Mouse (Mus musculus): ENCODE measurements around the gene Eid1. TPM values are rescaled to one million over a fixed set of nuclear protein-coding genes. Genes with fewer than 3 reads are reported as not detected.

Gene Eid1
- polyA plus RNA-seq (2012; rRNA removed) = 4.2 and 8.8 TPM in 2 replicates

DNA sequence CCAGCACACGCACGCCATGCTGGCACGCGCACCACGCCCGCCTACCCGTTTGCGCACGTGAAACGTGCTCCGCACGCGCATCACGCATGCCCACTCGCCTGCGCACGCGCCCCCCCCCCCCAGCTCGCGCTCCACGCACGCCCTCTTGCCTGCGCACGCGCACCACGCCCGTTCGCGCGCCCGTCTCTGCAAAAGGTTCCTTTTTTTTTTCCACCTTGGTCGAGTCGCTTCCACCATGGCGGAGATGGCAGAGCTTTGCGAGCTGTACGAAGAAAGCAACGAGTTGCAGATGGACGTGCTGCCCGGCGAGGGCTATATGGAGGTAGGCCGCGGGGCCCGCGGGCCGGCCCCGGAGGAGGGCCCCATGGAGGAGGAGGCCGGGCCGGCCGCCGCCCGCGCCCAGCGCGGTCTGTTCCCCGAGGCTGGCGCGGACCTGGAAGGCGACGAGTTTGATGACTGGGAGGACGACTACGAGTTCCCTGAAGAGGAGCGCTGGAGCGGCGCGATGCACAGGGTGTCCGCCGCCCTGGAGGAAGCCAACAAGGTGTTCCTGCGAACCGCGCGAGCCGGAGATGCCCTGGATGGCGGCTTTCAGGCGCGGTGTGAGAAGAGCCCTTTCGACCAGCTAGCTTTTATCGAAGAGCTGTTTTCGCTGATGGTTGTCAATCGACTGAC, at the start of gene Eid1:
TSS of gene Eid1 (plus strand) at position 139 of the 675 bp plus-strand sequence.

GRCm38 (mm10) chr2:125624837-125625351, 48.0 kb upstream of the Eid1 start, which contains the start of gene Cep152:
Gene Cep152, minus strand, starts transcription at chr2:125625113.

GRCm38 (mm10) chr2:125724086-125724430, 51.2 kb downstream of the Eid1 start, which contains the start of gene Shc4:
Gene Shc4, minus strand, starts transcription at chr2:125724148.

Other genes with a start within 250 kb of the Eid1 start
- 0.03 TPM in 1 of 2 replicates, not detected in the other for gene Gm9913, start 168.0 kb upstream of the Eid1 start, polyA plus RNA-seq (2012; rRNA removed)
- 3.7 and 4.7 TPM in 2 replicates for gene Fbn1, start 165.1 kb upstream of the Eid1 start, polyA plus RNA-seq (2012; rRNA removed)
- gene Cep152, start 48.0 kb upstream of the Eid1 start, polyA plus RNA-seq (2012; rRNA removed) = 0.19 and 0.26 TPM in 2 replicates
- 0.15 and 0.34 TPM in 2 replicates for gene Shc4, start 51.1 kb downstream of the Eid1 start, polyA plus RNA-seq (2012; rRNA removed)
- gene Secisbp2l, start 109.8 kb downstream of the Eid1 start, polyA plus RNA-seq (2012; rRNA removed) = 2.7 and 3.2 TPM in 2 replicates
- 6.5 and 6.6 TPM in 2 replicates for gene Galk2, start 186.0 kb downstream of the Eid1 start, polyA plus RNA-seq (2012; rRNA removed)
- 0.27 and 0.51 TPM in 2 replicates for gene Cops2, start 186.0 kb downstream of the Eid1 start, polyA plus RNA-seq (2012; rRNA removed)